Mouse (Mus musculus): ENCODE measurements around the gene Mcf2l. TPM values are rescaled to one million over a fixed set of nuclear protein-coding genes. Genes with fewer than 3 reads are reported as not detected.

The Mcf2l gene
- polyA plus RNA-seq, 1 experiment from 2014 or later: 13.4 TPM

GRCm38 (mm10) chr8:12831659-12832589 lies 41.7 kb upstream of the Mcf2l start:
- H3K36me3 ChIP-seq (ENCODE audit: insufficient read depth): peaks cover 78% of the 10 kb centered on the region

GRCm38 (mm10) chr8:12833616-12834015 lies 40.0 kb upstream of the Mcf2l start:
- no peak for TF ChIP-seq CTCF (IDR thresholded peaks at IDR 0.05; ENCODE audit: low read depth)
- no peak overlapping the region for H3K27ac ChIP-seq (ENCODE audit: low read depth)
- no peaks in the 10 kb centered on the region for H3K4me1 ChIP-seq (ENCODE audit: insufficient read depth)
- H3K4me2 ChIP-seq: no peak overlapping the region
- no peak overlapping the region for H3K4me3 ChIP-seq (ENCODE audit: low read depth, low read length)
- no peaks in the 10 kb centered on the region for H3K27me3 ChIP-seq (ENCODE audit: insufficient read depth, low read length)
- no peaks in the 10 kb centered on the region for H3K9me3 ChIP-seq (ENCODE audit: low read depth, low read length)
- H3K36me3 ChIP-seq (ENCODE audit: insufficient read depth): peaks cover 75% of the 10 kb centered on the region
- 86% methylated on average over 5 of the region's 5 CpGs for WGBS
- ATAC-seq (ENCODE audit: insufficient read depth) (no peak), DNase-seq (no peak)
- H3K9ac ChIP-seq: no peak overlapping the region

More at GRCm38 (mm10) chr8:12831659-12832589, 41.7 kb upstream of the Mcf2l start:
- no peak overlapping the region for H3K4me3 ChIP-seq (ENCODE audit: low read depth, low read length)
- no peak overlapping the region for H3K4me2 ChIP-seq
- TF ChIP-seq CTCF (IDR thresholded peaks at IDR 0.05; ENCODE audit: low read depth): no peak
- no peak overlapping the region for H3K9ac ChIP-seq
- DNase-seq (peak; percentile 15), ATAC-seq (ENCODE audit: insufficient read depth) (no peak)
- H3K27me3 ChIP-seq (ENCODE audit: insufficient read depth, low read length): no peaks in the 10 kb centered on the region
- H3K9me3 ChIP-seq (ENCODE audit: low read depth, low read length): no peaks in the 10 kb centered on the region
- 87% methylated on average over 7 of the region's 7 CpGs for WGBS
- no peak overlapping the region for H3K27ac ChIP-seq (ENCODE audit: low read depth)
- no peaks in the 10 kb centered on the region for H3K4me1 ChIP-seq (ENCODE audit: insufficient read depth)

- H3K36me3 ChIP-seq (ENCODE audit: insufficient read depth): peaks cover 65% of the 10 kb centered on the region
- H3K4me3 ChIP-seq (ENCODE audit: low read depth, low read length): no peak overlapping the region
- 81% methylated on average over 7 of the region's 7 CpGs for WGBS
- no peak overlapping the region for H3K9ac ChIP-seq
- H3K4me1 ChIP-seq (ENCODE audit: insufficient read depth): no peaks in the 10 kb centered on the region
- H3K9me3 ChIP-seq (ENCODE audit: low read depth, low read length): no peaks in the 10 kb centered on the region
- ATAC-seq (ENCODE audit: insufficient read depth): no peak
- no peaks in the 10 kb centered on the region for H3K27me3 ChIP-seq (ENCODE audit: insufficient read depth, low read length)
- no peak for DNase-seq
- no peak for TF ChIP-seq CTCF (IDR thresholded peaks at IDR 0.05; ENCODE audit: low read depth)
- no peak overlapping the region for H3K27ac ChIP-seq (ENCODE audit: low read depth)
- no peak overlapping the region for H3K4me2 ChIP-seq
These were observed 32.8 kb upstream of the Mcf2l start for GRCm38 (mm10) chr8:12840834-12841233.

- no peak overlapping the region for H3K9ac ChIP-seq
- no peak overlapping the region for H3K27ac ChIP-seq (ENCODE audit: low read depth)
- H3K4me1 ChIP-seq (ENCODE audit: insufficient read depth): no peaks in the 10 kb centered on the region
- no peak overlapping the region for H3K4me3 ChIP-seq (ENCODE audit: low read depth, low read length)
- peaks cover 59% of the 10 kb centered on the region for H3K36me3 ChIP-seq (ENCODE audit: insufficient read depth)
- DNase-seq (no peak), ATAC-seq (ENCODE audit: insufficient read depth) (no peak)
- no peak overlapping the region for H3K4me2 ChIP-seq
- no peak for TF ChIP-seq CTCF (IDR thresholded peaks at IDR 0.05; ENCODE audit: low read depth)
- WGBS: 88% methylated on average over 11 of the region's 11 CpGs
- H3K9me3 ChIP-seq (ENCODE audit: low read depth, low read length): no peaks in the 10 kb centered on the region
- no peaks in the 10 kb centered on the region for H3K27me3 ChIP-seq (ENCODE audit: insufficient read depth, low read length)
These were observed 31.1 kb upstream of the Mcf2l start for GRCm38 (mm10) chr8:12842342-12842995.

- no peak overlapping the region for H3K4me3 ChIP-seq (ENCODE audit: low read depth, low read length)
- no peak for TF ChIP-seq CTCF (IDR thresholded peaks at IDR 0.05; ENCODE audit: low read depth)
- H3K27ac ChIP-seq (ENCODE audit: low read depth): no peak overlapping the region
- H3K4me2 ChIP-seq: no peak overlapping the region
- no peaks in the 10 kb centered on the region for H3K9me3 ChIP-seq (ENCODE audit: low read depth, low read length)
- DNase-seq (no peak), ATAC-seq (ENCODE audit: insufficient read depth) (no peak)
- WGBS: 89% methylated on average over 16 of the region's 16 CpGs
- H3K27me3 ChIP-seq (ENCODE audit: insufficient read depth, low read length): no peaks in the 10 kb centered on the region
- no peaks in the 10 kb centered on the region for H3K4me1 ChIP-seq (ENCODE audit: insufficient read depth)
- peaks cover 62% of the 10 kb centered on the region for H3K36me3 ChIP-seq (ENCODE audit: insufficient read depth)
- no peak overlapping the region for H3K9ac ChIP-seq
These were observed 29.2 kb upstream of the Mcf2l start for GRCm38 (mm10) chr8:12844347-12844950.

GRCm38 (mm10) chr8:12846447-12846846 lies 27.2 kb upstream of the Mcf2l start:
- Histone ChIP-seq H3K4me2 (no peak overlapping the region), H3K4me3 (ENCODE audit: low read depth, low read length) (no peak overlapping the region), H3K27ac (ENCODE audit: low read depth) (no peak overlapping the region), H3K9me3 (ENCODE audit: low read depth, low read length) (no peaks in the 10 kb centered on the region), H3K36me3 (ENCODE audit: insufficient read depth) (peaks cover 75% of the 10 kb centered on the region), H3K9ac (no peak overlapping the region), H3K27me3 (ENCODE audit: insufficient read depth, low read length) (no peaks in the 10 kb centered on the region), H3K4me1 (ENCODE audit: insufficient read depth) (no peaks in the 10 kb centered on the region)
- 91% methylated on average over 6 of the region's 6 CpGs for WGBS
- no peak for TF ChIP-seq CTCF (IDR thresholded peaks at IDR 0.05; ENCODE audit: low read depth)
- no peak for ATAC-seq (ENCODE audit: insufficient read depth)
- DNase-seq: no peak

- Histone ChIP-seq H3K27ac (ENCODE audit: low read depth) (no peak overlapping the region), H3K4me1 (ENCODE audit: insufficient read depth) (no peaks in the 10 kb centered on the region), H3K4me2 (no peak overlapping the region), H3K9me3 (ENCODE audit: low read depth, low read length) (no peaks in the 10 kb centered on the region), H3K27me3 (ENCODE audit: insufficient read depth, low read length) (no peaks in the 10 kb centered on the region), H3K36me3 (ENCODE audit: insufficient read depth) (peaks cover 46% of the 10 kb centered on the region), H3K4me3 (ENCODE audit: low read depth, low read length) (no peak overlapping the region), H3K9ac (no peak overlapping the region)
- TF ChIP-seq CTCF (IDR thresholded peaks at IDR 0.05; ENCODE audit: low read depth): no peak
- WGBS: 83% methylated on average over 10 of the region's 10 CpGs
- ATAC-seq (ENCODE audit: insufficient read depth): no peak
- no peak for DNase-seq
These were observed 22.4 kb upstream of the Mcf2l start for GRCm38 (mm10) chr8:12851241-12851640.
